Mouse (Mus musculus): Measurements from ENCODE around the gene Ppm1h. TPM values are rescaled to one million over a fixed set of nuclear protein-coding genes. Genes with fewer than 3 reads are reported as not detected.
A peak's percentile ranks its signal among the peaks of the same experiment; 100 is the strongest.

The Ppm1h gene
- polyA plus RNA-seq, 1 experiment from 2014 or later: 5.9 TPM

GRCm38 (mm10) chr10:122672044-122672443 is 6.5 kb upstream of the Ppm1h start:
- ATAC-seq (ENCODE audit: low FRiP score) (no peak), DNase-seq (ENCODE audit: low spot score, missing footprints) (no peak)
- no peaks in the 10 kb centered on the region for H3K9me3 ChIP-seq (ENCODE audit: control insufficient read depth, low read length)
- no peaks in the 10 kb centered on the region for H3K4me1 ChIP-seq (ENCODE audit: control insufficient read depth, insufficient read depth, low read length)
- H3K9ac ChIP-seq (ENCODE audit: low read length): no peak overlapping the region
- WGBS: 91% methylated on average over 4 of the region's 4 CpGs
- H3K4me3 ChIP-seq (ENCODE audit: low read depth, low read length): no peak overlapping the region
- no peak overlapping the region for H3K27ac ChIP-seq (ENCODE audit: low read depth, low read length)
- H3K27me3 ChIP-seq (ENCODE audit: control insufficient read depth, insufficient read depth, low read length): no peaks in the 10 kb centered on the region; the same call in 1 of the 2 replicates
- H3K4me2 ChIP-seq: no peak overlapping the region
- no peaks in the 10 kb centered on the region for H3K36me3 ChIP-seq (ENCODE audit: control insufficient read depth, insufficient read depth, low read length)

GRCm38 (mm10) chr10:122679437-122680045 is 979 bp downstream of the Ppm1h start:
- no peaks in the 10 kb centered on the region for H3K9me3 ChIP-seq (ENCODE audit: control insufficient read depth, low read length)
- peak overlapping the region; percentile 71; the same call in 1 of the 2 replicates for H3K27ac ChIP-seq (ENCODE audit: low read depth, low read length)
- peaks cover 9% of the 10 kb centered on the region; the same call in 1 of the 2 replicates for H3K4me1 ChIP-seq (ENCODE audit: control insufficient read depth, insufficient read depth, low read length)
- no peak; the same call in 1 of the 2 replicates for ATAC-seq (ENCODE audit: low FRiP score)
- peaks cover 6% of the 10 kb centered on the region for H3K27me3 ChIP-seq (ENCODE audit: control insufficient read depth, insufficient read depth, low read length)
- DNase-seq (ENCODE audit: low spot score, missing footprints): no peak
- H3K36me3 ChIP-seq (ENCODE audit: control insufficient read depth, insufficient read depth, low read length): no peaks in the 10 kb centered on the region
- WGBS: under 1% methylated on average over 33 of the region's 33 CpGs
- peak overlapping the region; percentile 96 for H3K4me2 ChIP-seq
- H3K9ac ChIP-seq (ENCODE audit: low read length): peak overlapping the region; percentile 87
- peak overlapping the region; percentile 72 for H3K4me3 ChIP-seq (ENCODE audit: low read depth, low read length)

GRCm38 (mm10) chr10:122680387-122681084 is 2.0 kb downstream of the Ppm1h start:
- H3K4me3 ChIP-seq (ENCODE audit: low read depth, low read length): peak overlapping the region; percentile 72
- ATAC-seq (ENCODE audit: low FRiP score): peak; percentile 7; the same call in 1 of the 2 replicates

GRCm38 (mm10) chr10:122681085-122681408 is 2.5 kb downstream of the Ppm1h start:
- 21% methylated on average over 4 of the region's 4 CpGs for WGBS

More at GRCm38 (mm10) chr10:122680387-122681084, 2.0 kb downstream of the Ppm1h start:
- Histone ChIP-seq H3K27me3 (ENCODE audit: control insufficient read depth, insufficient read depth, low read length) (peaks cover 6% of the 10 kb centered on the region), H3K27ac (ENCODE audit: low read depth, low read length) (no peak overlapping the region), H3K4me2 (peak overlapping the region; percentile 96), H3K36me3 (ENCODE audit: control insufficient read depth, insufficient read depth, low read length) (no peaks in the 10 kb centered on the region), H3K4me1 (ENCODE audit: control insufficient read depth, insufficient read depth, low read length) (peaks cover 9% of the 10 kb centered on the region; the same call in 1 of the 2 replicates), H3K9me3 (ENCODE audit: control insufficient read depth, low read length) (no peaks in the 10 kb centered on the region), H3K9ac (ENCODE audit: low read length) (peak overlapping the region; percentile 48)
- WGBS: 3% methylated on average over 19 of the region's 19 CpGs
- DNase-seq (ENCODE audit: low spot score, missing footprints): peak; percentile 90

GRCm38 (mm10) chr10:122683819-122684330 is 5.3 kb downstream of the Ppm1h start:
- DNase-seq (ENCODE audit: low spot score, missing footprints): peak; percentile 79
- no peak overlapping the region for H3K9ac ChIP-seq (ENCODE audit: low read length)
- 83% methylated on average over 5 of the region's 5 CpGs for WGBS
- no peak overlapping the region for H3K27ac ChIP-seq (ENCODE audit: low read depth, low read length)
- H3K27me3 ChIP-seq (ENCODE audit: control insufficient read depth, insufficient read depth, low read length): peaks cover 6% of the 10 kb centered on the region; the same call in 1 of the 2 replicates
- no peak for ATAC-seq (ENCODE audit: low FRiP score)
- no peak overlapping the region for H3K4me3 ChIP-seq (ENCODE audit: low read depth, low read length)
- no peaks in the 10 kb centered on the region for H3K9me3 ChIP-seq (ENCODE audit: control insufficient read depth, low read length)
- H3K4me2 ChIP-seq: no peak overlapping the region
- no peaks in the 10 kb centered on the region for H3K36me3 ChIP-seq (ENCODE audit: control insufficient read depth, insufficient read depth, low read length)
- H3K4me1 ChIP-seq (ENCODE audit: control insufficient read depth, insufficient read depth, low read length): peaks cover 9% of the 10 kb centered on the region; the same call in 1 of the 2 replicates

More at GRCm38 (mm10) chr10:122681085-122681408, 2.5 kb downstream of the Ppm1h start:
- Histone ChIP-seq H3K4me3 (ENCODE audit: low read depth, low read length) (no peak overlapping the region), H3K4me1 (ENCODE audit: control insufficient read depth, insufficient read depth, low read length) (peaks cover 9% of the 10 kb centered on the region; the same call in 1 of the 2 replicates), H3K27ac (ENCODE audit: low read depth, low read length) (no peak overlapping the region), H3K27me3 (ENCODE audit: control insufficient read depth, insufficient read depth, low read length) (peaks cover 6% of the 10 kb centered on the region), H3K9me3 (ENCODE audit: control insufficient read depth, low read length) (no peaks in the 10 kb centered on the region), H3K9ac (ENCODE audit: low read length) (no peak overlapping the region), H3K36me3 (ENCODE audit: control insufficient read depth, insufficient read depth, low read length) (no peaks in the 10 kb centered on the region), H3K4me2 (no peak overlapping the region)
- no peak for ATAC-seq (ENCODE audit: low FRiP score)
- no peak for DNase-seq (ENCODE audit: low spot score, missing footprints)

GRCm38 (mm10) chr10:122685297-122685696 is 6.7 kb downstream of the Ppm1h start:
- no peak overlapping the region for H3K4me3 ChIP-seq (ENCODE audit: low read depth, low read length)
- no peaks in the 10 kb centered on the region for H3K9me3 ChIP-seq (ENCODE audit: control insufficient read depth, low read length)
- peaks cover 2% of the 10 kb centered on the region; the same call in 1 of the 2 replicates for H3K27me3 ChIP-seq (ENCODE audit: control insufficient read depth, insufficient read depth, low read length)
- peak; percentile 17 for DNase-seq (ENCODE audit: low spot score, missing footprints)
- 69% methylated on average over 1 of the region's 1 CpGs for WGBS
- H3K4me1 ChIP-seq (ENCODE audit: control insufficient read depth, insufficient read depth, low read length): peaks cover 4% of the 10 kb centered on the region; the same call in 1 of the 2 replicates
- no peak overlapping the region for H3K4me2 ChIP-seq
- H3K27ac ChIP-seq (ENCODE audit: low read depth, low read length): no peak overlapping the region
- H3K9ac ChIP-seq (ENCODE audit: low read length): no peak overlapping the region
- no peaks in the 10 kb centered on the region for H3K36me3 ChIP-seq (ENCODE audit: control insufficient read depth, insufficient read depth, low read length)
- ATAC-seq (ENCODE audit: low FRiP score): no peak

- DNase-seq (ENCODE audit: low spot score, missing footprints): peak; percentile 69
- no peaks in the 10 kb centered on the region for H3K9me3 ChIP-seq (ENCODE audit: control insufficient read depth, low read length)
- no peak overlapping the region for H3K27ac ChIP-seq (ENCODE audit: low read depth, low read length)
- H3K4me2 ChIP-seq: no peak overlapping the region
- H3K9ac ChIP-seq (ENCODE audit: low read length): no peak overlapping the region
- H3K4me3 ChIP-seq (ENCODE audit: low read depth, low read length): no peak overlapping the region
- H3K36me3 ChIP-seq (ENCODE audit: control insufficient read depth, insufficient read depth, low read length): no peaks in the 10 kb centered on the region
- 90% methylated on average over 19 of the region's 19 CpGs for WGBS
- no peaks in the 10 kb centered on the region for H3K4me1 ChIP-seq (ENCODE audit: control insufficient read depth, insufficient read depth, low read length)
- ATAC-seq (ENCODE audit: low FRiP score): no peak
- no peaks in the 10 kb centered on the region for H3K27me3 ChIP-seq (ENCODE audit: control insufficient read depth, insufficient read depth, low read length)
Observed at GRCm38 (mm10) chr10:122685836-122686531, 7.4 kb downstream of the Ppm1h start.

GRCm38 (mm10) chr10:122690698-122691097 is 12.1 kb downstream of the Ppm1h start:
- WGBS: 91% methylated on average over 6 of the region's 6 CpGs
- ATAC-seq (ENCODE audit: low FRiP score): no peak
- Histone ChIP-seq H3K9ac (ENCODE audit: low read length) (no peak overlapping the region), H3K4me1 (ENCODE audit: control insufficient read depth, insufficient read depth, low read length) (no peaks in the 10 kb centered on the region), H3K4me2 (no peak overlapping the region), H3K4me3 (ENCODE audit: low read depth, low read length) (no peak overlapping the region), H3K36me3 (ENCODE audit: control insufficient read depth, insufficient read depth, low read length) (no peaks in the 10 kb centered on the region), H3K9me3 (ENCODE audit: control insufficient read depth, low read length) (no peaks in the 10 kb centered on the region), H3K27me3 (ENCODE audit: control insufficient read depth, insufficient read depth, low read length) (no peaks in the 10 kb centered on the region), H3K27ac (ENCODE audit: low read depth, low read length) (no peak overlapping the region)
- peak; percentile 54 for DNase-seq (ENCODE audit: low spot score, missing footprints)

Measured in midbrain, embryonic 11.5 days (tissue).